Mouse (Mus musculus) E14TG2a.4 (cell line): ENCODE data around the gene Cerk.
"Not testable (repeated sequence)": the region's sequence is repeated elsewhere in the genome, so short reads cannot be mapped to it uniquely, and the experiment has no call there.

Experiments
- CTCF ChIP-seq: conservative IDR thresholded peaks from 2 replicates; pipeline ENCODE4 v1.5.1; 2014; ENCODE audit warnings: low read length
- NANOG ChIP-seq: IDR thresholded peaks from 2 replicates; pipeline ENCODE4 v1.6.1; 2014; ENCODE audit warnings: borderline replicate concordance, low read length, mixed read lengths

GRCm38 (mm10) chr15:86216641-86217040, 30.7 kb upstream of the Cerk start:
- TF ChIP-seq CTCF, NANOG: not testable (repeated sequence)
